Mouse (Mus musculus): ENCODE measurements at regions not wholly inside any gene's neighbourhood (a gene's known extent, or its start where the extent isn't known, plus 50 kb on each side); places are given as distances from the start of the nearest gene placed in this dataset.

DNA sequence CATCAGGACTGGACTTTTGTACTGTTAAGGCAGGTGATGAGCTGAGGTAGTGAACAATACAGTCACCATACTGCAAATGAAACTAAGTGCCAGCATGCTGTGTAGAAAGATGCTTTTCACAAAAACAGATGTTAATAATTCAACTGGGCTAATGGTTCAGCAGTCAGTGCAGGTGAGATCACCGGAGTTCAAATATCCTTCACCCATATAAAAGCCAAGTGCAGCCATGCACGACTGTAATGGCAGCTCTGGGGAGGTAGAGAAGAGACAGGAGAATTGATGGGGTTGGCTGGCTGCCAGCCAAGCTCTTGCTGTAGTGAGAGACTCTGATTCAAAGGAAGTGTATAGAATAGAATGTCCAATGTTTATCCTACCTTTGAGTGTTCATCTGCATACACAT, 214.3 kb upstream of the Fam241a start:
- TF ChIP-seq CTCF (conservative IDR thresholded peaks at IDR 0.05; ENCODE audit: low read length) (no peak), POU5F1 (IDR thresholded peaks at IDR 0.05; ENCODE audit: borderline replicate concordance, low read length) (no peak), NANOG (IDR thresholded peaks at IDR 0.05; ENCODE audit: borderline replicate concordance, low read length) (no peak)
- no peaks in the 10 kb centered on the region for H3K4me1 ChIP-seq (replicated peaks; ENCODE audit: low read depth, low read length)
- no peak overlapping the region for H3K4me3 ChIP-seq (replicated peaks; ENCODE audit: low read length)
- no peaks in the 10 kb centered on the region for H3K36me3 ChIP-seq (ENCODE audit: insufficient read depth, low read length)
- H3K9me3 ChIP-seq (ENCODE audit: low read length): no peaks in the 10 kb centered on the region
- H3K27me3 ChIP-seq (ENCODE audit: insufficient read depth, low read length): no peaks in the 10 kb centered on the region

DNA sequence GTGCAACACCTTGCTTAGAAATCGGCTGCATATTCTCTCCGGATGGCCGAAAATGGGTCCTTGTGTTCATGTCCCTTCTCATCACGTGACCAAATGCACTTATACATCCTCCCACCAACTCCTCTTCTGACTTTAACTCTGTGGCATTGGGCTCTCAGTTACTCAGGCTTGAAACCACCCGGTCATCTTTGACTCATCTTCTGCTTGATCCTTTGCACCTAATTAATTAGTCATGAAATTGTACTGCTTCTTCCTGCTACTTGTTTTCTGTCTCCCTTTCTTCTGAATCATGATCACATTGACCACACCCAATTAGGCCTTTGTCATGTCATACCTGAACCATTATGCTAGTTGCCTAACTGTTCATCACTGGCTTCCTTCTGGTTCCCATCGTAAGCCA, 208.4 kb upstream of the Fam241a start:
- no peaks in the 10 kb centered on the region for H3K36me3 ChIP-seq (ENCODE audit: insufficient read depth, low read length)
- no peaks in the 10 kb centered on the region for H3K4me1 ChIP-seq (replicated peaks; ENCODE audit: low read depth, low read length)
- H3K4me3 ChIP-seq (replicated peaks; ENCODE audit: low read length): no peak overlapping the region
- H3K9me3 ChIP-seq (ENCODE audit: low read length): no peaks in the 10 kb centered on the region
- H3K27me3 ChIP-seq (ENCODE audit: insufficient read depth, low read length): no peaks in the 10 kb centered on the region
- TF ChIP-seq POU5F1 (IDR thresholded peaks at IDR 0.05; ENCODE audit: borderline replicate concordance, low read length): no peak
- TF ChIP-seq NANOG (IDR thresholded peaks at IDR 0.05; ENCODE audit: borderline replicate concordance, low read length): no peak
- no peak for TF ChIP-seq CTCF (conservative IDR thresholded peaks at IDR 0.05; ENCODE audit: low read length)

GRCm38 (mm10) chr3:128093046-128093445, 196.9 kb upstream of the Fam241a start:
- no peaks in the 10 kb centered on the region for H3K4me1 ChIP-seq (replicated peaks; ENCODE audit: low read depth, low read length)
- no peak overlapping the region for H3K4me3 ChIP-seq (replicated peaks; ENCODE audit: low read length)
- TF ChIP-seq POU5F1 (IDR thresholded peaks at IDR 0.05; ENCODE audit: borderline replicate concordance, low read length) (no peak), NANOG (IDR thresholded peaks at IDR 0.05; ENCODE audit: borderline replicate concordance, low read length) (no peak), CTCF (conservative IDR thresholded peaks at IDR 0.05; ENCODE audit: low read length) (no peak)
- H3K9me3 ChIP-seq (ENCODE audit: low read length): no peaks in the 10 kb centered on the region
- no peaks in the 10 kb centered on the region for H3K27me3 ChIP-seq (ENCODE audit: insufficient read depth, low read length)
- no peaks in the 10 kb centered on the region for H3K36me3 ChIP-seq (ENCODE audit: insufficient read depth, low read length)

DNA sequence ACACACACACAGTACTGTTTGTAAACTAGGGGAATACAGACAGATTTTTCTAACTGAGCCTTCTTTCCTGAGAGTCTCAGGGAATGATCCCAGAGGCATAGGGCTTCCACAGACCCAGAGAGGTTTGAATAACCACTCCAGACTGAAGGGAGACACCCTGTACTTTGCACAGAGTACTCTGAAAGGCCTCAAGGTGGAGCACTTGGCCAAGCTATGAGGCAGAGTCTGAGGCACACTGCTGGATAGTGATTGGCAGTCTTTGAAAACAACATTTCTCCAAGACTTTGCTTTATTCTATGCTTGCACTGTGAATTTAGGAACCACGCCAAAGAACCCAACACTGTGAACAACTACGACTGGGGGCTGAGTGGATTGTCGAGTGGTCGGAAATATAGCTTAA, 192.1 kb upstream of the Fam241a start:
- Histone ChIP-seq H3K4me1 (replicated peaks; ENCODE audit: low read depth, low read length) (no peaks in the 10 kb centered on the region), H3K27me3 (ENCODE audit: insufficient read depth, low read length) (no peaks in the 10 kb centered on the region), H3K36me3 (ENCODE audit: insufficient read depth, low read length) (no peaks in the 10 kb centered on the region), H3K4me3 (replicated peaks; ENCODE audit: low read length) (no peak overlapping the region), H3K9me3 (ENCODE audit: low read length) (no peaks in the 10 kb centered on the region)
- no peak for TF ChIP-seq NANOG (IDR thresholded peaks at IDR 0.05; ENCODE audit: borderline replicate concordance, low read length)
- TF ChIP-seq CTCF (conservative IDR thresholded peaks at IDR 0.05; ENCODE audit: low read length): peak; percentile 23
- TF ChIP-seq POU5F1 (IDR thresholded peaks at IDR 0.05; ENCODE audit: borderline replicate concordance, low read length): no peak

DNA sequence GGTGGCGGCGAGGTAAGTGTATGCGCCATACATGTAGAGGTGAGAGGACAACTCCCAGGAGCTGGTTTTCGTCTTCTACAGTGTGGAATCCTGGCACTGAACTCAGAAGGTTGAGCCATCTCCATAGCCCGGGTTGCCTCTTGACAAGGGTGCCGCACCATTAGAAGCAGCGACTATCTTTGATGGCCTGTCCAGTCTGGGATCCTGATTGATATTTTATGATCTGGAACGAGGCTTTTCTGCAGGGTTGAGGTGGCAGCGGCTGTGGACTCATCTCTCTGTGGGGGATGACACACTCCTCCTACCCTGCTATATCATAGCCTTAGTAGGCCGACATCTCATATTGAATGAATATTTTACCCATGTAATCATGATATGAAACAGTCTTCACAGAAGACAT, 191.0 kb upstream of the Fam241a start:
- Histone ChIP-seq H3K9me3 (ENCODE audit: low read length) (no peaks in the 10 kb centered on the region), H3K36me3 (ENCODE audit: insufficient read depth, low read length) (no peaks in the 10 kb centered on the region), H3K4me1 (replicated peaks; ENCODE audit: low read depth, low read length) (no peaks in the 10 kb centered on the region), H3K4me3 (replicated peaks; ENCODE audit: low read length) (no peak overlapping the region), H3K27me3 (ENCODE audit: insufficient read depth, low read length) (no peaks in the 10 kb centered on the region)
- TF ChIP-seq CTCF (conservative IDR thresholded peaks at IDR 0.05; ENCODE audit: low read length) (no peak), POU5F1 (IDR thresholded peaks at IDR 0.05; ENCODE audit: borderline replicate concordance, low read length) (no peak), NANOG (IDR thresholded peaks at IDR 0.05; ENCODE audit: borderline replicate concordance, low read length) (no peak)

- Histone ChIP-seq H3K9me3 (ENCODE audit: low read length) (peaks cover 1% of the 10 kb centered on the region; the same call in 1 of the 2 replicates), H3K4me3 (replicated peaks; ENCODE audit: low read length) (no peak overlapping the region)
Observed at GRCm38 (mm10) chr3:128082463-128082862, 186.3 kb upstream of the Fam241a start.

DNA sequence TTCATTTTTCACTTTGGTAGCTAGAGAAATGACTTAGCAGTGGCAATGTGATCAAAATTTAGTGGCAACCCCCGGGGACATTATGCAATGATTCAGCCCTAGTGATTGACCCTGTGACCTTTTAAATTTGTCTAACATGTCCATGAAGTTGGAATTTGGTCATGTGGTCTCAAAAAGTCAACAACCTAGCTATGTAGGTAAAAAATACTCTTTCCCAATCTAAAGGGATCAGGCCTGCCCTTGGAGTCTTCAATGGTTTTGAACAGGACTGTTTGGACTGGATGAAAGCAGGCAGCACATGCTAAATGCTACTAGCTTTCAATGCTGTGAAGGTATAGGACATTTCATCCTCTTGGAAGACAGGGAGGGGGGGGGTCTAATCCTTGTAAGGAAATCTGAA, 185.3 kb upstream of the Fam241a start:
- no peaks in the 10 kb centered on the region for H3K27me3 ChIP-seq (ENCODE audit: insufficient read depth, low read length)
- no peak overlapping the region for H3K4me3 ChIP-seq (replicated peaks; ENCODE audit: low read length)
- peaks cover 11% of the 10 kb centered on the region; the same call in 1 of the 2 replicates for H3K9me3 ChIP-seq (ENCODE audit: low read length)
- TF ChIP-seq NANOG (IDR thresholded peaks at IDR 0.05; ENCODE audit: borderline replicate concordance, low read length) (no peak), POU5F1 (IDR thresholded peaks at IDR 0.05; ENCODE audit: borderline replicate concordance, low read length) (no peak), CTCF (conservative IDR thresholded peaks at IDR 0.05; ENCODE audit: low read length) (no peak)
- no peaks in the 10 kb centered on the region for H3K36me3 ChIP-seq (ENCODE audit: insufficient read depth, low read length)
- no peaks in the 10 kb centered on the region for H3K4me1 ChIP-seq (replicated peaks; ENCODE audit: low read depth, low read length)

More at GRCm38 (mm10) chr3:128082463-128082862, 186.3 kb upstream of the Fam241a start:
- no peaks in the 10 kb centered on the region for H3K4me1 ChIP-seq (replicated peaks; ENCODE audit: low read depth, low read length)
- no peaks in the 10 kb centered on the region for H3K27me3 ChIP-seq (ENCODE audit: insufficient read depth, low read length)
- no peaks in the 10 kb centered on the region for H3K36me3 ChIP-seq (ENCODE audit: insufficient read depth, low read length)
- no peak for TF ChIP-seq POU5F1 (IDR thresholded peaks at IDR 0.05; ENCODE audit: borderline replicate concordance, low read length)
- no peak for TF ChIP-seq CTCF (conservative IDR thresholded peaks at IDR 0.05; ENCODE audit: low read length)

- no peak overlapping the region for H3K4me3 ChIP-seq (replicated peaks; ENCODE audit: low read length)
- H3K9me3 ChIP-seq (ENCODE audit: low read length): no peaks in the 10 kb centered on the region
- no peaks in the 10 kb centered on the region for H3K27me3 ChIP-seq (ENCODE audit: insufficient read depth, low read length)
- H3K36me3 ChIP-seq (ENCODE audit: insufficient read depth, low read length): no peaks in the 10 kb centered on the region
- TF ChIP-seq POU5F1 (IDR thresholded peaks at IDR 0.05; ENCODE audit: borderline replicate concordance, low read length) (no peak), CTCF (conservative IDR thresholded peaks at IDR 0.05; ENCODE audit: low read length) (no peak), NANOG (IDR thresholded peaks at IDR 0.05; ENCODE audit: borderline replicate concordance, low read length) (no peak)
- no peaks in the 10 kb centered on the region for H3K4me1 ChIP-seq (replicated peaks; ENCODE audit: low read depth, low read length)
Observed at GRCm38 (mm10) chr3:128067861-128068260, 171.7 kb upstream of the Fam241a start.

GRCm38 (mm10) chr3:128054031-128054430, 157.9 kb upstream of the Fam241a start:
- H3K4me3 ChIP-seq (replicated peaks; ENCODE audit: low read length): no peak overlapping the region
- no peaks in the 10 kb centered on the region for H3K27me3 ChIP-seq (ENCODE audit: insufficient read depth, low read length)
- TF ChIP-seq POU5F1 (IDR thresholded peaks at IDR 0.05; ENCODE audit: borderline replicate concordance, low read length): no peak
- TF ChIP-seq NANOG (IDR thresholded peaks at IDR 0.05; ENCODE audit: borderline replicate concordance, low read length): no peak
- TF ChIP-seq CTCF (conservative IDR thresholded peaks at IDR 0.05; ENCODE audit: low read length): no peak

More at GRCm38 (mm10) chr3:128054031-128054430, 157.9 kb upstream of the Fam241a start:
- Histone ChIP-seq H3K4me1 (replicated peaks; ENCODE audit: low read depth, low read length) (no peaks in the 10 kb centered on the region), H3K36me3 (ENCODE audit: insufficient read depth, low read length) (no peaks in the 10 kb centered on the region), H3K9me3 (ENCODE audit: low read length) (no peaks in the 10 kb centered on the region)
